Mouse (Mus musculus): ENCODE results near the gene Irak3.
"Not testable (repeated sequence)": the region's sequence is repeated elsewhere in the genome, so short reads cannot be mapped to it uniquely, and the experiment has no call there.

The Irak3 gene

DNA sequence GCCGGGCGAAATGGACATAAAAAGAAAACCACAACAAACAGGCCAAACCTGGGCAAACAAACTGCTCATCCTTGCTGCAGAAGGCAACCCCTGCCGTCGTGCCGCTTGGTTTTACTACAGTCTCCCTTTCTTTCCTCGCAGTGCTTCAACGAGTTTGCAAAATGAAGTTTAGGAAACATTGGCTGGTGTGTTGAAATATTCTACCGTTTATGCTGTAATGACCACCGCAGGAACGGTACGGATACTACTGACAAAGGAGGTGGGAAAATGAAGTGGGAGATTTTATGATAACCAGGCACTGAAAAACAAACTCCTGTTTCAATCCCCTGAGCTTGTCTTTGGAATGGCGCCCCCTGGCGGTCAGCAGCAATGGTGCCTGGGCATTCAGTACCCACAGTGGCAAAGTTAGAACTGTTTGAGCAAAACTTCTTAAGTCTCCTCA, at the start of gene Irak3:
TSS of gene Irak3 (minus strand) at position 170 of the 442 bp plus-strand sequence.
- peak; percentile 75 to 76 for DNase-seq (ENCODE audit: low spot score in 2 of 2)

DNA sequence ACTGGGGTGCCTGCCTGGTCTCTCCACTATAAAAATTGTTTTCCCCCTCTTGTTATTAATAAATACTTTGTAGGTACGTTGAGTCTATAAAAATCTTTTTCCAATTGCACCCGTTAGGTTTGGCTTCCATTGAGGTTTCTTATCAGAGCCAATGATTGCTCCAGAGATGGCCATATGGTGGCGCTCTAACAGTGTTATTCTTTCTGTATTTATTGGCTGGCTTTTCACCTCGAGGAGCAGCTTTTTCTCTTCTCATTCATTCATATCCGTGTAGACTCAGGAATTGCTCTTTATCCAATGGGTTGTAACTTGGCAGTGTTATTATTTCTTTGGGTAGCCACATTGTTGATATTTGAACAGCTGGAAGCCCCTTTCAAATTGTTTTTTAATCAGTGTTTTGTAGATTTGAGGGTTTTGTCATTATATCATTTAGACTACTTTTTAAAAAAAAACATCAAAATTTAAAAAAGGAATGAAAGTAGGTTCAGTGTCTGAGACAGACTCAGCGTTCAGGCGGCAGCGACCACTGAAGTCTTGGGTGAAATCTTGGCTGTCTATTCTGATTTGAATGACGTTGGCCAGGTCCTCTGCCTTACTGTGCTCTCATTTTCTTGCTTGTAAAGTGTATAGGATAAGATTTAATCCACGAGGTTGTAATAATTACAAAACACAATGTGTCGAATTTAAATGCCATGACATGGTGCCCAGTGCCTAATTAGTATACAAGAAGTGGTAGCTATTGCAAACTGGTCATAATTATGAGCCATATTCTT, 49.2 kb upstream of the Irak3 start:
- DNase-seq (ENCODE audit: low spot score in 2 of 2), result no peak

DNA sequence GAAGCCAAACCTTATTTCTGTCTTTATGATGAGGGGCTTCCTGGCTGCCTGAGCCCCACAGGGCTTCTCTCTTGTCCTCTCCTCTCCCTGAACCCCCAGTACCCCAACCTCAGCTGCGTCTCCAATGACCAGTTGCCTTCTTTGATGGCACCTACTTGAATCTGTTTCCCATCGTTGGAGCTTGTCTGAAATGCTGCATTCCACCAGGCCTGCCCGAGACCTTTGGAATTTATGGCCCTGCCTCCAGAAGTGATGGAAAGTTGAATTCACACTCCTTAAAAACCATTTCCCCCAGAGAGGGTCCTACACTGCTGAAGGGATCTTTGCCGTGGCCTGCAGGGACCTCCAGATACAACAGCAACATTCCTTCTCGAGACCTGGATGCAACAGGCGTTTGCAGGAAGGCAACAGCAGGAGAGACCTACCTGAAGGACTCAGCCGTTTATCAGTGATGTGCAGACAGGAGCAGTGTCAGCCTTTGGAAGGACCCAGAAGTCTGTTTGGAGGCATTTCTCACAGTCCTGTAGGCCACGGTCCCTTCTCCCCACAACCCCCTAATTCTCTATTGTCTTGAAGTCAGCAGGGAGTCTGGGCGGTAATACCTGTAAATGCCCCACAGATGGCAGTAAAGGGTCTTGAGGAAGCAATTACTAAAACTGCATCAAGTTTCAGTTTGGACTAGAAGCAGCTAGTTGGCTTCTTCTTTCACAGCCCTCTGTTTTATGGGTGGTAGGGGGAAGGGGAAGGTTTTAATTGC, 45.2 kb upstream of the Irak3 start:
- peak; percentile 15 to 21 for DNase-seq (ENCODE audit: low spot score in 2 of 2)

DNA sequence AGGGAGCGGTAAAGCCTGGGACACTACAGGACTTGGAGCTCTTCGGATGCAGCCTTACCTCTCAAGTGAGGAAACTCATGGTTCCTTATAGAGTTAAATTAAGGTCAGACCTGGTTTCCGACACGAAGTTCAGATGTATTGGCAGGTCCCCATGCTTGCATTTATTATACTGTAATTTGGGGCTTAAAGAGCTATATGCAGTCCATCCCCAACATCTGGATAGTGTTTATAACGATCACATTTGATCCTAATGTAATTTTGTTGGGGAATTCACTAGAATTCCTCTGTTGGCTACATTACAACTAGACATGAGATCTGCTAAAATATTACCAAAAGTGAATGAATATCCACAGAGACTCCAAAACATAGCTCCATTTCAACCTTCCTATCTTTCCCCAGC, 43.8 kb upstream of the Irak3 start:
- no peak for DNase-seq (ENCODE audit: low spot score in 2 of 2)

DNA sequence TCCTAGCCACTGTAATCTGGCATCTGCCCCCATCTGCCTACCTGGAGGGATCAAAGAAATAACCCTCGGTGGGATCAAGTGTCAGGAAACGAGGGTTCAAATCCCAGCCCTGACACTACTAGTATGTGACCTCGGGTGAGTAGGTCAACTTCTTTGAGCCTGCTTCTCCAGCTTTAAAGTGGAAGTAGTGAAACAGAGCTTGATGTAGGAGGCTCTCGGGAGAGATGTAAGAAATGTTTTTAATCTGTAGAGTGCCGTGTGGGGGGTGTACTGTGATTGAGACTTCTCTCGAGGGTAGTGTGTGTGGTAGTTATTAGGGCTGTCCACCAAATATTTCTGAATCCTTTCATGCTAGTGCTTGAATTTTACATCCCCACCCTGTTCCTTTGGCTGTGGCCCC, 40.5 kb upstream of the Irak3 start:
- DNase-seq (ENCODE audit: low spot score in 2 of 2), result no peak

DNA sequence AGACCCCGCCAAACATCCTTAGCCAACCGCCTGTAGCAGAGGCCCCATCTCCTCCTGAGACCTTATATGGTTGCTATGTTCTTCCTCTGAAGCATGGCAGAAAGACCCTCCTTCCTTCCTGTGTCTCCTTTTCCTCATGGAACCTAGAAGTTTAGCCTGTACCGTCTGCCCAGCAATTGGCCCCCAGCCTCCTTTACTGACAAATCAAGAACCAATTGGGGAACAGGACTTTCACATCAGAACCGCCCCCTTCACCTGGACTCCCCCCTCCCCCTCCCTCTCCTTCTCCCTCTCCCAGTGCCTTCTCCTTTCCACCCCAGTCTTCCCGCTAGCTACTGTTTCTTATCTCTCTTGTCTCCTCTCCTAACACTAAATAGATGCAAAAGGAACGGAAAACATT, 37.5 kb upstream of the Irak3 start:
- DNase-seq (ENCODE audit: low spot score in 2 of 2), result no peak

DNA sequence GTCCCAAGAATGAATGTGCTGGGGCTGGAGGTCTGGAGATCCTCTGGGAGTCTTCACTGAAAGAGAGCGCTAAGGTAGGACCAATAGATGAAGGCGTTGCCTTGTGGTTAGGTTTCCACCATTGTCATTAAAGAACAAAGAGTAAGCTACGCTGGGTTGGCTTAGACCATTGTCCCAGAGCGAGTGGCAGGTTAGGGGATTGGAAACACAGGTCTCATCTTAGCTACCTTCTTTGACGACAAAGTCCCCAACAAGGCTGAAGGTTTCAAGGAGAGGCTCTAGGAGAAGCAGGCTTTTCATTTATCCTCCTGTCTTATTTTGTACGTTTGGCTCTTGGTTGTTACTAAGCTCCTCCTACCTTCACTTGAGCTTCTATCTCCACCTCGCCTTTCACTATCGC, 36.3 kb upstream of the Irak3 start:
- no peak for DNase-seq (ENCODE audit: low spot score in 2 of 2)

DNA sequence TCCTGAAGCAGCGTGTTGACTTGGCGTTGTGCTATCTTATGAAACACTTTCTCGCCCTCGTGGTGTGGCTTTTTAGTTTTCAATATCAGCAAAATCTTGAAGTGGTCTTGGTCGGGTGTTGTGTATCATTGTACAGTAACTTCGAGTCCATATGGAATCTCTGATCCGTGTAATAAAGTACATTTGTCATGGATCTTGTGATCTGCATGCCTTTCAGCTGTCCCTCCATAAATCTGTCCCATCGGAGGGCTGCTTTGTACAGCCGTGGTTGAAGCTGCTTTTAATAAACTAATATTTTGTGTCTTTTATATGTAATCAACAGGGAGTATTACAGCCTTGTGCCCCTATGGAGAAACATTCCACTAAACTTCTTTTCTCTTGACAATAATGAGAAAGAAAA, 34.9 kb upstream of the Irak3 start:
- DNase-seq (ENCODE audit: low spot score in 2 of 2), result no peak

DNA sequence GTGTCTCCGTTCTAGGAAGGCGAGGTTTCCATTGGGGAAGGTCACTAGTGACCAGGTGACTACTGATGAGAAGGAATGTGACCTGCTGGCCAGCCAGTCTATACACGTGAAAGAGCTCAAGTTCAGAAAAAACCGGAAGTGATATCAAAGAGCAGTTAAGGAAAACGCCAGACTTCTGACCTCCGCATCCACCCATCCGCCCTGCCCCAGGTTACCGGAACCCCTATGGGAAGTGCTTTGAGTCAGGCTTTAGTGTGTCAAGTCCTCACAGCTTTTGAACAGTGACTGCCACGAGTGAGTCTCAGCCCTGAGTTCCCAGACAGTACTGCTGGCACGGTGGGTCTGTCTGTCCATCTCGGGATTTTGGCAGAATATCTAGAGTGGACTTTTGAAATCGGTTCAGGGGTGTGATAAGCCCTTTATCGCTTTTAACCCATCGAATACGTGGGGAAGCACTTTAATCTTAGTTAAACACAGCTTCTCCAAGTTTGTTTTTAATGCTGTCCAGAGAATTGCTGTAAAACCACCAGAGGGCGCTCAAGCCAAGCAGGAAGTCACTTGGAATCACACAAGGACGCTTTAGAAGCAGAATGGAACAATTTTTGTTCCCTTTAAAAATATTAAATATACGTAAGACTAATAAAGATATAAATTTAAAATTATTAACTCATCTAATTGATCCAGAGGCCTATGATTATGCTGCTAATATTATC, 31.9 kb upstream of the Irak3 start:
- peak in 1 of 2 experiments; percentile 18 for DNase-seq (ENCODE audit: low spot score in 2 of 2)

DNA sequence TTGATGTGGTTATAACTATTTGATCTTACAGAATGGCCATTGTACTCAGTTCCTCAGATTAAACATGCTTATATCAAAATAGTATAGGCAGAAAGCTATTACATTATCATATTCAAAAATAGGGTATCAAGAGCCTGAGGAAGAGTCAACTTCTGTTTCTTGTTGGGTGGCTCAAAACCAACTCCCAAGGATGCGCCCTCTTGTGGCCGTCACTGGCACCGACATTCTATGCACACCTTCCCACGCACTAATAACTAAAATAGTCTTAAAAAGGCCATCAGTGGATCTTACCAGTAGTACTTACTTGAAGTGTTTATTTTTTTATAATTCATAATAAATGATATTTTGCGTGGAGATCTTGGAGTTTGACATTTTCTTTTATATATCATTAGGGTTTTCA, 29.8 kb upstream of the Irak3 start:
- peak in 1 of 2 experiments; percentile 29 for DNase-seq (ENCODE audit: low spot score in 2 of 2)

DNA sequence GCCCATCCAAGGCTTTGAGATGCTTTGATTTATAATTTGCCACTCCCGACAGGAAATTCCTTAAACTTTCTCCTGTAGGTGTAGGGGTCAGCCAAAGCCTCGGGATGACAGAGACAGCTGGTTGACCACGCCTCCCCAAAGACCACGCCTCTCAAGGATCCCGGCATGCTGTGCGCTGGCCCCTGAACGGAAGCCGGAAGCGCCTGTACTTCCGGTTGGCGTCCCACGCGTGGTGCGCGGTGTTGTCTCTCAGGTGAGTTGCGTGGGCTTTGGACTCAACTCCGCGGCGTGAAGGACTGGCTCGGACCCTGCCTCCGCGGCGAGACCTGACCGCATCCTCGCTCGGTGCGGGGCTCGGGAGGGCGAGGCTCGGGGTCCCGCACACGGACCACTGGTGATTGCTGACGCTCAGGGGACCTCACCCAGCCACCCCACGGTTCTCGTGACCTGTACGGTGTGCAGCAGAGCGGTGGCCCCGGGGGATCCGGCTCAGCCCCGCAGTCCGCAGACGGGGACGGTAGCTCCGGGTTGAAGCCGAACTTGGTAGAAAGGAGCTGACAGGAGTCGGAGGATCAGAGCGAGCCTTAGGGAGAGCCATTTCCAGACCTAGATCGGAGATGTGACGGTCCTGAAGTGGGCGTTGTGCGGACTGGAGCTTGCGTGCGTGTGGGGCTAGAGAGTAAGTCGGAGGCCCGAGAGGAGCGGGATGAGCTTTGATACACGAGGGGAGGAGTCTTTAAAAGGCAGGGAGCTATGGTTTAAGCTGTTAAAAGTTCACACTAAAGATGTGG, 25.1 kb upstream of the Irak3 start, which contains the start of gene Llph:
TSS of gene Llph (plus strand) at position 200 of the 791 bp plus-strand sequence.
- DNase-seq (ENCODE audit: low spot score in 2 of 2), result peak; percentile 79 to 81

DNA sequence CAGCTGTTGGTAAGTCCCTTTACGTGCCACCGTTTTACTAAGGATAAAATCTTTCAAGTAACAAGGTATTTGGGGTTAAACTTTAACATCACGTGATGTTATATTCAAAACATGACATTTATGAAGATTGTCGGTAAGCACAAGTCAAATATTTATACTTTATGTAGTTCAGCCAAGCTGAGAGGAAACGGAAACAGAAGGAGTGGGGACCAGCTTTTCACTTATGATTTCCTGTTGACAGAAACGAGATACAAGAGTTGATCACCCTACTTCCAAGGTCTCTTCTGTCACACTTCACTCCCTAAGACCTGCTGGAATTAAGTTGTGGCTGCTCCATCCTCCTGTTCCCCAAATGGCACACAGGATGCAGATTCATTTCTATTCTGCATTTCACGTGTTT, 18.8 kb upstream of the Irak3 start:
- no peak for DNase-seq (ENCODE audit: low spot score in 2 of 2)

DNA sequence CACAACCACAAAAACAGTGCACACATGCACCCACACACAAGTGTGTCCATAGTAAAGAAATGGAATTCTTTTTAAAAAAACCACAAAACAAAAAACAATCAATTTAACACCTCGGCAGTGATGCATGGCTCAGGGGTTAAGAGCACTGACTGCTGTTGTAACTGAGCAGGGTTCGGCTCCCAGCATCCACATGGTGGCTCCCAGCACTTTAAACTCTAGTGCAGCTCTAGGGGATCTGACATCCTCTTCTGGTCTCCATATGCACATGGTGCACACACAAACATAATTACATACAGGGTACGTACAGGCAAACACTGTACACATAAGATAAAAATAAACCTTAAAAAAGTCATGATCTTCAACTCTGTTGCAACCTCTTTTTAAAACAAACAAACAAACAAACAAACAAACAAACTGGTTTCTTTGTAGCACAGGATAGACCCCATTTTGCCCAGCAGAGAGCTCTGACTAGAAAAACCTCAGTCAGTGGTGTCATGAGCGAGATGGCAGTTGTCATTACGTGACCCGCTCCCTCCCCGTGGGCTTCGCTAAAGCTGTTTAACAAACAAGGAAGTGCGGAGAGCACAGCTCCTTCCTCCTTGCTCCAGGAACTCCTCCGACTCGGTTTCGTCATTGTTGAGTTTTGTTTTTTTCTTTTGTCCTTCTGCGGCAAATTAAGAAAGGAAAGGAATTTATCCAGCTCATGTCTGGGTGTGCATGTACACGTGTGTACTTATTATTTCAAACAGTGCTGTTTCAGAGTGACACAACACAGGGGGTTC, 17.8 kb upstream of the Irak3 start:
- no peak for DNase-seq (ENCODE audit: low spot score in 2 of 2)

DNA sequence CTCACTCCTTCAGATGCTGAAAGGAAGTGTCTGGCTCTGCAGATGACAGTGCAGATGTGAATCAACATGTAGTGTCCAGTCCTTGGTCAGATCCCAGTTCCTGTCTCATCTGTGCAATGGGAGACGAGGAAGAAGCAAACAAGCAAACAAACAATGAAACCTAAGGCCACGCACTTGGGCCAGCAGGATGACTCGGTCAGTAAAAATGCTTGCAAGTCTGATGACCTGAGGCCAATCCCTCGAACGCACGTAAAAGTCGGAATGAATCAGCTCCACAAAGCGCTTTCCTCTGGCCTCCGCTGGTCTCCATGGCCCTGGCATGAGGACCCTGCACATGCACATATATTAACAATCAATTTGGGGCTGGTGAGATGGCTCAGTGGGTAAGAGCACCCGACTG, 17.1 kb upstream of the Irak3 start:
- DNase-seq (ENCODE audit: low spot score in 2 of 2), result no peak

DNA sequence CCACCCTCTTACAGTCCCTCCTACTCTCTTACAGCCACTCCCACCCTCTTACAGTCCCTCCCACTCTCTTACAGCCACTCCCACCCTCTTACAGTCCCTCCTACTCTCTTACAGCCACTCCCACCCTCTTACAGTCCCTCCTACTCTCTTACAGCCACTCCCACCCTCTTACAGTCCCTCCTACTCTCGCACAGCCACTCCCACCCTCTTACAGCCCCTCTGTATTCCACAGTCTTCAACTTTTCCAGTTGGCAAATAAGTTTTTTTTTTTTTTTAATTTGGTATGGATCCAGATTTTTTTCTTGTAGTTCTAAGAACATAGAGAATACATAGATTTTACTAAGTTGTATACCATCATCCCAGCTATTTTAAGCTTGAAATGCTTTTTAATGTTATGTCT, 15.2 kb upstream of the Irak3 start:
- not testable (repeated sequence) for DNase-seq (ENCODE audit: low spot score in 2 of 2)

DNA sequence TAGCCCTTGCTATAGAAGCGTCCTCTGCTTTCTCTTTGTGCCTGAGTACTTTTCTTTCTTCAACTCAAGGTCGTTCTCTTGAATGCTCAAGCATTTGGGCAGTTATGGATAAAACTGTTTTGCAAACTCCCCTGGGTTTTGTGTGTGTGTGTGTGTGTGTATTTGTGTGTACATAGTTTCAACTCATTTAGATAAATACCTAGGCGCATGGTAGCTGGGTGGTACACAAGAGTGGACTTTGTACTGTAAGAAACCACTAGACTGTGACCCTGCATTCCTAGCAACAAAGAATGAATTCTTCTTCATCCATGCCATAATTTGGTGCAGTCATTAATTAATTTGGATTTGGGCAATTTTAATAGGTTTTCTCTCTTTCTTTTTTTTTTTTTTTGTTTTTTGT, 8.2 kb upstream of the Irak3 start:
- no peak for DNase-seq (ENCODE audit: low spot score in 2 of 2)

DNA sequence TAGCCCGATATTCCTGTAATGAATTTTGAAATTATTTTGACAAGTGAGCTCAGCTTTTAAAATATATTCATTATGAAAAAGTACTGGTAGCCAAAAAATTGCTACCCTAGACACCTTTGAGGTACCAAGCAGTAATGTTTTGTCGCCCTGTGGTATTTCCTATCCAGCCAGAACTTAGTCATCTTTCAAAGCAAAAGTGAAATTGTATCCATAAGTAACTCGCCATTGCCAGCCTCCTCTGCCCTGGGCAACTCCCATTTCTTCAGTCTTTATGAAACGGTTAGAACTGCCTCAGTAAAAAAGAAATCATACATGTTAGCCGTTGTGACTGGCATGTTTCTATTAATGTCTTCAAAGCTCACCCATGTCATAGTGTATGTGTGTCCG, 7.6 kb upstream of the Irak3 start:
- no peak for DNase-seq (ENCODE audit: low spot score in 2 of 2)

DNA sequence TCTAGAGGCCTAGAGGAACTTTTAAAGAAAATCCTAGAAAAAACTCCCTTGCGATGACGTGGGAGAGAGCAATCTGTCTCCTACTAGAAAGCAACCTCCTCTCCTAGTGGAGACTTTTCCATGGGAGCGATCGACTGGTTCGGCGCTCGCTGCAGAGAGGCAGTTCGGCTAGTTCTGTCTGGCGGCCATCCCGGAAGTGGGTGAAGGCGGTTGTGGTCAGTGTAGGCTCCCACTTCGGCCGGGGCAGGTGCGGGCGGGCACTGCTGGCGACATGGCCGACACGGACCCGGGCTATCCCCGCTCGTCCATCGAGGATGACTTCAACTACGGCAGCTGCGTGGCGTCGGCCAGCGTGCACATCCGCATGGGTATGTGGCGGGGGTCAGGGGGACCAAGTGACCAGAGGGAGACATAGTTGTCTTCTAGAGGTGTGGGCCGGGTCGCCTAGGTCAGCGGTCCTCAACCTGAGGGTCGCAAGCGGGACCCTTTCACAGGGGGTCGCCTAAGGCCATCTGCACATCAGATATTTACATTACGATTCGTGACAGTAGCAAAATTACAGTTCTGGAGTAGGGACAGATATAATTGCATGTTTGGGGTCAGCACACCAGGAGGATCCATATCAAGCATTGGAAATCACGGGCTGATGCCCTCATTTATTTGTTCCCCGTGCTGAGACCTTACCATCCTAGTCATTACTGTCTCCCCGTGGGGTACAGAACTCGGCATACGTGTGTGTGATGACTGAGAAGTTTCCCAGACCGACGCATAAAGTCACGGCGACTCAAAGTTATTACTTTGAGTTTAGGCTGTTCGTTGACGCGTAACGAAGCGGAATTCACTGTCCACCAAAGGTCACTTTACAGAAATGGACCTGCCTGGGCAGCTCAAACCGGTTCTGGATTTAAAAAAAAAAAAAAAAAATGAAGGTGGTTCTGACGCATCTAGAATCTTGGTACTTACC, 6.9 kb upstream of the Irak3 start:
- peak; percentile 84 to 86 for DNase-seq (ENCODE audit: low spot score in 2 of 2)

DNA sequence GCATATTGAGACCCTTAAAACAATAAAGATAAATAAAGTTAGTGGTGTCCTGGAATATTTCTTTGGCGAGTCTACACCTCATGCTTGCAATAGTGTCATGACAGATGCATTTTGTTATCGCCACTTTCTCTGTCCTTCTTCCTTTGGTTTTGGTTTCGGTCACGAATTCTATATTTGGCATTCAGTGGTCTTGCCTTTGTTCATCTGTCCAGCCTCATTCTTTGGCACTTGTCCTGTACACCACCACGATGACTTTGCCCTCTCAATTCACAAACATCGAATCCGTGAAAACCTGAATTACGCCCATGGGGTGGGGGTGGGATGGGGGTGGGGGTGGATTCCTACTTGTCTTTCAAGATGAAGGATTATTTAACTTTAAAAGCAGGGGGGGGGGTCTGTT, 6.1 kb upstream of the Irak3 start:
- no peak for DNase-seq (ENCODE audit: low spot score in 2 of 2)
